ENCODE assay signal across 24 mouse cellular contexts in the genomic region with DNA sequence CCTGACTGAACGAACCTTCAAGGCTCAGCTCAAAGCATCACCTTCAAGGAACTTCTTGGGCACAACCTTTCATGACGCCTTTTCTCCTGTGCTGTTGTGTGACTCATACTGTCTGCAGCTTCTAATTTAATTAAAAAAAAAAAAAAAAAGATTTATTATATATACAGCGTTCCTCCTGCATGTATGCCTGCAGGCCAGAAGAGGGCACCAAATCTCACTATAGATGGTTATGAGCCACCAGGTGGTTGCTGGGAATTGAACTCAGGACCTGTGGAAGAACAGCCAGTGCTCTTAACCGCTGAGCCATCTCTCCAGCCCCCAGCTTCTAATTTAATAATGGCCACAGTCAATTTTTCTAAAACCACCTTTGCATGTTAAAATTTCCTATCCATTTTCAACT. TPM values are rescaled to one million over a fixed set of nuclear protein-coding genes. Genes with fewer than 3 reads are reported as not detected.
DNase-seq lines count a peak whose midpoint lies in the region; ATAC-seq and TF ChIP-seq lines count a peak whose summit lies in the region.
"Had no signal": no experiment of that assay in that cellular context is flagged by ENCODE, and none has a peak within 500 bp of the region (broad histone marks: within the 10 kb centered on the region; RNA-seq: fewer than 3 reads in every experiment).

No protein-coding gene starts in this region.

- H3K27ac ChIP-seq in hindbrain, postnatal 0 days = no peak overlapping the region
- H3K27ac ChIP-seq in hindbrain, embryonic 16.5 days (ENCODE audit: low read depth, low read length) = no peak overlapping the region
- H3K27ac ChIP-seq in liver, embryonic 14.5 days = no peak overlapping the region
- H3K27ac ChIP-seq in CH12.LX (ENCODE audit: insufficient read depth, low read depth) (peak overlapping the region; percentile 38; the same call in 1 of the 2 replicates), MEL (ENCODE audit: control insufficient read depth, low read depth, low read length) (no peak overlapping the region)
- H3K27ac ChIP-seq: limb, embryonic 12.5 days; liver, embryonic 12.5 days; midbrain, embryonic 13.5 days; neural tube, embryonic 13.5 days had no signal

- in situ Hi-C loops in CH12.LX (cut with MboI; ENCODE audit: low pct_ligation_motif_present, low pct_unique_long_range_greater_than_20kb, low sequenced_read_pairs) = no loop called here

- intact Hi-C loops in left cerebral cortex, postnatal 14 days (cut with DNase I) = no loop called here

- H3K4me3 ChIP-seq in hindbrain, postnatal 0 days (ENCODE audit: low read length) = no peak overlapping the region
- H3K4me3 ChIP-seq in hindbrain, embryonic 16.5 days (ENCODE audit: low read length) = no peak overlapping the region
- no peak overlapping the region for H3K4me3 ChIP-seq in liver, embryonic 14.5 days (ENCODE audit: insufficient read depth in 1 of 2, low read depth in 2 of 2, low read length in 2 of 2)
- no peak overlapping the region for H3K4me3 ChIP-seq in CH12.LX (replicated peaks in 1 of 3; ENCODE audit: low read depth in 2 of 3, low read length in 2 of 3, poor library complexity in 1 of 3)
- H3K4me3 ChIP-seq in MEL (ENCODE audit: control insufficient read depth in 1 of 2, insufficient read depth in 1 of 2, low read depth in 2 of 2, low read length in 2 of 2) = no peak overlapping the region
- H3K4me3 ChIP-seq: limb, embryonic 12.5 days; liver, embryonic 12.5 days; lung, embryonic 15.5 days; midbrain, embryonic 13.5 days; neural tube, embryonic 13.5 days had no signal

- H3K79me2 ChIP-seq in CH12.LX (replicated peaks; ENCODE audit: control insufficient read depth, extremely low read depth, insufficient read depth, poor library complexity, severe bottlenecking) (peaks cover 2% of the 10 kb centered on the region), MEL (ENCODE audit: control insufficient read depth, insufficient read depth, low read length, poor library complexity) (no peaks in the 10 kb centered on the region)

- dilution Hi-C loops in CH12.LX (cut with MboI; ENCODE audit: extremely low pct_ligation_motif_present, extremely low pct_unique_long_range_greater_than_20kb, low sequenced_read_pairs) = no loop called here

- ATAC-seq in hindbrain, postnatal 0 days = no peak
- no peak for ATAC-seq in hindbrain, embryonic 16.5 days
- no peak for ATAC-seq in liver, embryonic 14.5 days (ENCODE audit: insufficient read depth)
- ATAC-seq: forebrain, embryonic 14.5 days; liver, embryonic 12.5 days; midbrain, embryonic 13.5 days had no signal

- no peak for TF ChIP-seq EP300 in liver, embryonic 14.5 days (IDR thresholded peaks at IDR 0.05; ENCODE audit: low read depth)
- TF ChIP-seq EP300 in CH12.LX (IDR thresholded peaks at IDR 0.05; ENCODE audit: low read length) = no peak
- no peak for TF ChIP-seq EP300 in MEL (IDR thresholded peaks at IDR 0.05; ENCODE audit: low read depth in 1 of 2, low read length in 2 of 2)

- TF ChIP-seq CTCF in hindbrain, postnatal 0 days (IDR thresholded peaks at IDR 0.05; ENCODE audit: low read depth) = peak; percentile 20
- TF ChIP-seq CTCF in liver, embryonic 14.5 days (IDR thresholded peaks at IDR 0.05; ENCODE audit: low read depth) = peak; percentile 33; the same call in 1 of the 2 replicates
- TF ChIP-seq CTCF in CH12.LX (conservative IDR thresholded peaks at IDR 0.05 in 1 of 2, IDR thresholded peaks at IDR 0.05 in 1 of 2; ENCODE audit: low read depth in 2 of 2, low read length in 2 of 2) = peak in 1 of 2 experiments; percentile 18; a peak in 2 of 4 replicates
- TF ChIP-seq CTCF in MEL (IDR thresholded peaks at IDR 0.05 in 2 of 3, conservative IDR thresholded peaks at IDR 0.05 in 1 of 3; ENCODE audit: control insufficient read depth in 1 of 3, insufficient read depth in 1 of 3, low read depth in 2 of 3, low read length in 3 of 3, poor library complexity in 1 of 3, severe bottlenecking in 1 of 3) = peak in 2 of 3 experiments; percentile 11 to 23; a peak in 1 of 6 replicates

- WGBS in hindbrain, postnatal 0 days = 96% methylated on average over 4 of the region's 4 CpGs
- 94% methylated on average over 4 of the region's 4 CpGs for WGBS in hindbrain, embryonic 16.5 days
- 72% methylated on average over 4 of the region's 4 CpGs for WGBS in liver, embryonic 14.5 days (ENCODE audit: insufficient replicate concordance)

- no peaks in the 10 kb centered on the region for H3K9me3 ChIP-seq in hindbrain, postnatal 0 days (ENCODE audit: low read length)
- no peaks in the 10 kb centered on the region for H3K9me3 ChIP-seq in hindbrain, embryonic 16.5 days (ENCODE audit: control insufficient read depth, low read length)
- H3K9me3 ChIP-seq in liver, embryonic 14.5 days (ENCODE audit: control insufficient read depth, low read length) = no peaks in the 10 kb centered on the region
- H3K9me3 ChIP-seq in CH12.LX (replicated peaks; ENCODE audit: low read length) (peaks cover 6% of the 10 kb centered on the region), MEL (replicated peaks; ENCODE audit: insufficient read depth, low read length) (no peaks in the 10 kb centered on the region)
- H3K9me3 ChIP-seq: limb, embryonic 12.5 days; liver, embryonic 12.5 days; lung, embryonic 15.5 days; megakaryocyte, embryonic 14.5 days; midbrain, embryonic 13.5 days; neural tube, embryonic 13.5 days had no signal

- H3K27me3 ChIP-seq in hindbrain, postnatal 0 days (ENCODE audit: insufficient read depth, low read length) = no peaks in the 10 kb centered on the region
- H3K27me3 ChIP-seq in hindbrain, embryonic 16.5 days (replicated peaks; ENCODE audit: control insufficient read depth, insufficient read depth, low read length) = no peaks in the 10 kb centered on the region
- H3K27me3 ChIP-seq in liver, embryonic 14.5 days (ENCODE audit: control insufficient read depth, insufficient read depth, low read length) = no peaks in the 10 kb centered on the region
- H3K27me3 ChIP-seq in CH12.LX (replicated peaks) = no peaks in the 10 kb centered on the region
- H3K27me3 ChIP-seq in MEL (ENCODE audit: control insufficient read depth in 1 of 2, insufficient read depth in 2 of 2, low read length in 2 of 2) = no peaks in the 10 kb centered on the region
- H3K27me3 ChIP-seq: limb, embryonic 12.5 days; liver, embryonic 12.5 days; lung, embryonic 15.5 days; megakaryocyte, embryonic 14.5 days; midbrain, embryonic 13.5 days; neural tube, embryonic 13.5 days had no signal

- TF ChIP-seq RAD21 in CH12.LX (IDR thresholded peaks at IDR 0.05; ENCODE audit: low read depth, low read length) = no peak
- peak; percentile 27 for TF ChIP-seq RAD21 in MEL (IDR thresholded peaks at IDR 0.05; ENCODE audit: low read depth, low read length)

- H3K4me1 ChIP-seq in hindbrain, postnatal 0 days (ENCODE audit: insufficient read depth, low read length) = no peaks in the 10 kb centered on the region
- H3K4me1 ChIP-seq in hindbrain, embryonic 16.5 days (ENCODE audit: control insufficient read depth, insufficient read depth, low read depth, low read length) = no peaks in the 10 kb centered on the region
- H3K4me1 ChIP-seq in liver, embryonic 14.5 days (replicated peaks; ENCODE audit: control insufficient read depth in 2 of 2, insufficient read depth in 2 of 2, low read length in 1 of 2) = no peaks in the 10 kb centered on the region
- H3K4me1 ChIP-seq in CH12.LX (ENCODE audit: control insufficient read depth in 1 of 2, insufficient read depth in 2 of 2) = peaks cover 15 to 79% of the 10 kb centered on the region in 2 experiments
- H3K4me1 ChIP-seq in MEL (ENCODE audit: control insufficient read depth in 1 of 2, insufficient read depth in 2 of 2, low read length in 2 of 2) = no peaks in the 10 kb centered on the region
- H3K4me1 ChIP-seq: limb, embryonic 12.5 days; liver, embryonic 12.5 days; midbrain, embryonic 13.5 days; neural tube, embryonic 13.5 days had no signal

- H3K4me2 ChIP-seq in hindbrain, postnatal 0 days (ENCODE audit: low read depth, low read length) = no peak overlapping the region
- no peak overlapping the region for H3K4me2 ChIP-seq in hindbrain, embryonic 16.5 days (ENCODE audit: low read length)
- H3K4me2 ChIP-seq in liver, embryonic 14.5 days (ENCODE audit: low read depth) = no peak overlapping the region
- H3K4me2 ChIP-seq in CH12.LX (ENCODE audit: insufficient read depth, low read depth, poor library complexity, severe bottlenecking) = no peak overlapping the region
- H3K4me2 ChIP-seq: limb, embryonic 12.5 days; liver, embryonic 12.5 days; lung, embryonic 15.5 days; midbrain, embryonic 13.5 days; neural tube, embryonic 13.5 days had no signal

- H3K36me3 ChIP-seq in hindbrain, postnatal 0 days (ENCODE audit: insufficient read depth, low read length) = no peaks in the 10 kb centered on the region
- no peaks in the 10 kb centered on the region for H3K36me3 ChIP-seq in hindbrain, embryonic 16.5 days (ENCODE audit: control insufficient read depth, insufficient read depth, low read length)
- no peaks in the 10 kb centered on the region for H3K36me3 ChIP-seq in liver, embryonic 14.5 days (replicated peaks; ENCODE audit: control insufficient read depth, insufficient read depth, low read depth)
- H3K36me3 ChIP-seq in CH12.LX (replicated peaks in 1 of 2; ENCODE audit: control insufficient read depth in 1 of 2, insufficient read depth in 1 of 2, low read length in 1 of 2) (peaks cover 4 to 60% of the 10 kb centered on the region in 2 experiments), MEL (ENCODE audit: control insufficient read depth in 1 of 2, insufficient read depth in 2 of 2, low read length in 2 of 2) (peaks cover 0 to 5% of the 10 kb centered on the region in 2 experiments; a peak in 1 of 4 replicates)
- H3K36me3 ChIP-seq: limb, embryonic 12.5 days; lung, embryonic 15.5 days had no signal

- TF ChIP-seq POLR2A in CH12.LX (IDR thresholded peaks at IDR 0.05; ENCODE audit: low read depth, low read length) (no peak), MEL (IDR thresholded peaks at IDR 0.05; ENCODE audit: control insufficient read depth in 1 of 2, insufficient read depth in 1 of 2, low read depth in 1 of 2, low read length in 2 of 2, poor library complexity in 1 of 2) (no peak)

- H3K9ac ChIP-seq in hindbrain, postnatal 0 days (replicated peaks; ENCODE audit: low read length) = no peak overlapping the region
- H3K9ac ChIP-seq in hindbrain, embryonic 16.5 days (ENCODE audit: low read depth, low read length) = no peak overlapping the region
- H3K9ac ChIP-seq in liver, embryonic 14.5 days (replicated peaks) = no peak overlapping the region
- H3K9ac ChIP-seq in CH12.LX (ENCODE audit: insufficient read depth, low read depth) (no peak overlapping the region), MEL (ENCODE audit: control insufficient read depth, low read depth, low read length, poor library complexity, severe bottlenecking) (no peak overlapping the region)
- H3K9ac ChIP-seq: limb, embryonic 12.5 days; liver, embryonic 12.5 days; lung, embryonic 15.5 days; midbrain, embryonic 13.5 days; neural tube, embryonic 13.5 days had no signal

- no peak for DNase-seq in hindbrain, postnatal 0 days (ENCODE audit: low spot score)
- no peak for DNase-seq in liver, embryonic 14.5 days (ENCODE audit: low read depth in 3 of 3, low spot score in 3 of 3)
- DNase-seq in liver (no peak), CH12.LX (ENCODE audit: extremely low read depth) (no peak), MEL (ENCODE audit: low read depth, low spot score) (no peak)
- DNase-seq in left cerebral cortex, postnatal 14 days (ENCODE audit: low spot score in 2 of 2) = no peak
- DNase-seq: B cell, adult 2 months; cerebellum, adult 8-10 months; cerebellum, postnatal 25 days; heart, postnatal 14 days; kidney, adult 11 months; kidney, postnatal 36 days; layer of hippocampus, postnatal 36 days; right cerebral cortex, postnatal 4 days; thymus, adult 2 months; thymus, postnatal 36 days had no signal

RNA-seq across cellular contexts. Expression of a gene that starts 29.8 kb away (rescaled TPM):
- 18.9 and 24.2 TPM in 2 replicates for total RNA-seq in hindbrain, postnatal 0 days (2014; rRNA removed)
- 6.1 and 6.2 TPM in 2 replicates for polyA plus RNA-seq in hindbrain, postnatal 0 days (2015; fragmentation: Nextera tagmentation; extraction: Ambion mirVana)
- 9.4 and 10.8 TPM in 2 replicates for polyA plus RNA-seq in hindbrain, embryonic 16.5 days (2015; fragmentation: Nextera tagmentation; extraction: Ambion mirVana)
- 2.9 and 3.9 TPM in 2 replicates for polyA plus RNA-seq in liver, embryonic 14.5 days (2012; rRNA removed)
- 2.8 and 3.7 TPM in 2 replicates for polyA plus RNA-seq in liver, embryonic 14.5 days (2014; fragmentation: Nextera tagmentation; extraction: Ambion mirVana)
- total RNA-seq in CH12.LX (2012; rRNA removed) (29.0 and 33.5 TPM in 2 replicates), CH12.LX (2014; rRNA removed) (34.1 and 37.2 TPM in 2 replicates), MEL (2012; rRNA removed) (45.2 and 48.4 TPM in 2 replicates)
- polyA plus RNA-seq in CH12.LX (2012; ENCODE audit: insufficient read length, low read depth) (41.8 and 51.7 TPM in 2 replicates), MEL (2012; ENCODE audit: insufficient read depth in 1 of 2, insufficient read length in 2 of 2, low read depth in 1 of 2, low replicate concordance in 2 of 2, missing spikeins in 1 of 2) (10 to 100 TPM in 1 of 2 experiments, not detected in 1; 49.1 TPM)
- total RNA-seq in left cerebral cortex, postnatal 14 days (2021) = 10 to 100 TPM; 44.5 to 53.7 TPM
